Mouse (Mus musculus): ENCODE results near the gene Ppp1r16b. TPM values are rescaled to one million over a fixed set of nuclear protein-coding genes. Genes with fewer than 3 reads are reported as not detected.

The Ppp1r16b gene
- total and polyA plus RNA-seq, 2 experiments = 0.99 to 2.4 TPM

- no peaks in the 10 kb centered on the region for H3K4me1 ChIP-seq (ENCODE audit: control insufficient read depth, insufficient read depth, low read length)
- 82% methylated on average over 3 of the region's 3 CpGs for WGBS
- TF ChIP-seq POLR2A (IDR thresholded peaks at IDR 0.05; ENCODE audit: extremely low read depth, insufficient read depth, low read length) (no peak), CTCF (IDR thresholded peaks at IDR 0.05; ENCODE audit: low read depth, low read length) (no peak)
Measured at GRCm38 (mm10) chr2:158643791-158644190, 21.4 kb upstream of the Ppp1r16b start.

DNA sequence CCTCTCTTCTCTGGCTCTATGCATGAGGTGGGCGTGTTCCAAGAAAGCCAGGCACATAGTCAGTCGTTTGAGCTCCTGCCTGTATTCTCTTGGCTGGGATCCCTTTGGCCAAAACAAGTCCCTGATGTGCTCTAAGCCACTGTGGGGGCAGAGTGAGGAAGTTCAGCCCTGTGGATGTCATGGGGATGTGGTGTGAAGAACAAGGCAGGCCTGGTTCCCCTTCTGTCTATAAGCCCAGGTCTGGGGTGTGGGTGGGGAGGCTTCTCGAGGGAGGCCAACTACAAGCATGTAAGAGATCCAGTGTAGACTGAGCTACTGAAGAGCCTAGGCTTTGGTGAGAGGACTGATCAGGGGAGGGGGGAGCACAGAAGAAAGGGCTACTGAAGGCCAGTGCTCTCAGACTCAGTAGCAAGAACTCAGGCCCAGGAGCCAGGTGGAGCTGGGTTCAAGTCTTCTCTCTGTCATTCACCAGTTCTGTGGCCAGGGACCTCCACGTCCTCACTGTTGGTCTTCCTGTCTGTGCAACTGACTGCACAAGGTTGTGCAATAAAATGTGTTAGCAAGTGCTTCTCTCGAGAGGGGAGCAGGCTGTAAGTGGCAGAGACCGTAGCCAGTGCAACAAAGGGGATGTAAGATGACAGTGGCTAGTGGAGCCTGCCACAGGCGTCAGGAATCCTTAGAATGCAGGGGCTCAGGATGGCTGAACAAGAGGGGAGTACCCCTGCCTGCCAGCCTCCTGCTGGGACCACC, 13.9 kb upstream of the Ppp1r16b start:
- Histone ChIP-seq H3K27me3 (ENCODE audit: control insufficient read depth, insufficient read depth, low read length) (no peaks in the 10 kb centered on the region), H3K36me3 (ENCODE audit: control insufficient read depth, insufficient read depth, low read length) (no peaks in the 10 kb centered on the region), H3K9ac (ENCODE audit: low read depth, low read length) (no peak overlapping the region), H3K27ac (replicated peaks; ENCODE audit: insufficient read depth, low read depth, low read length) (no peak overlapping the region), H3K79me2 (ENCODE audit: control insufficient read depth, insufficient read depth, low read length) (no peaks in the 10 kb centered on the region), H3K4me1 (ENCODE audit: control insufficient read depth, insufficient read depth, low read length) (no peaks in the 10 kb centered on the region), H3K4me3 (ENCODE audit: insufficient read depth, low read depth, low read length) (no peak overlapping the region)
- TF ChIP-seq POLR2A (IDR thresholded peaks at IDR 0.05; ENCODE audit: extremely low read depth, insufficient read depth, low read length) (no peak), CTCF (IDR thresholded peaks at IDR 0.05; ENCODE audit: low read depth, low read length) (no peak)
- no peak for DNase-seq (ENCODE audit: extremely low read depth, low read depth, low spot score)
- 69% methylated on average over 7 of the region's 7 CpGs for WGBS

More at GRCm38 (mm10) chr2:158643791-158644190, 21.4 kb upstream of the Ppp1r16b start:
- Histone ChIP-seq H3K79me2 (ENCODE audit: control insufficient read depth, insufficient read depth, low read length) (no peaks in the 10 kb centered on the region), H3K9ac (ENCODE audit: low read depth, low read length) (no peak overlapping the region), H3K36me3 (ENCODE audit: control insufficient read depth, insufficient read depth, low read length) (no peaks in the 10 kb centered on the region), H3K27ac (replicated peaks; ENCODE audit: insufficient read depth, low read depth, low read length) (no peak overlapping the region), H3K27me3 (ENCODE audit: control insufficient read depth, insufficient read depth, low read length) (no peaks in the 10 kb centered on the region), H3K4me3 (ENCODE audit: insufficient read depth, low read depth, low read length) (no peak overlapping the region)
- no peak for DNase-seq (ENCODE audit: extremely low read depth, low read depth, low spot score)

- peak; percentile 51 for DNase-seq (ENCODE audit: extremely low read depth, low read depth, low spot score)
- TF ChIP-seq POLR2A (IDR thresholded peaks at IDR 0.05; ENCODE audit: extremely low read depth, insufficient read depth, low read length) (no peak), CTCF (IDR thresholded peaks at IDR 0.05; ENCODE audit: low read depth, low read length) (peak; percentile 91)
- 9% methylated on average over 4 of the region's 4 CpGs for WGBS
Measured at GRCm38 (mm10) chr2:158652985-158653384, 12.2 kb upstream of the Ppp1r16b start.

GRCm38 (mm10) chr2:158654717-158655116, 10.5 kb upstream of the Ppp1r16b start:
- no peak overlapping the region for H3K9ac ChIP-seq (ENCODE audit: low read depth, low read length)
- WGBS = 65% methylated on average over 9 of the region's 9 CpGs
- no peak for TF ChIP-seq CTCF (IDR thresholded peaks at IDR 0.05; ENCODE audit: low read depth, low read length)
- no peak for TF ChIP-seq POLR2A (IDR thresholded peaks at IDR 0.05; ENCODE audit: extremely low read depth, insufficient read depth, low read length)
- H3K4me1 ChIP-seq (ENCODE audit: control insufficient read depth, insufficient read depth, low read length) = no peaks in the 10 kb centered on the region
- no peak overlapping the region for H3K27ac ChIP-seq (replicated peaks; ENCODE audit: insufficient read depth, low read depth, low read length)
- peak; percentile 32 for DNase-seq (ENCODE audit: extremely low read depth, low read depth, low spot score)
- no peaks in the 10 kb centered on the region for H3K27me3 ChIP-seq (ENCODE audit: control insufficient read depth, insufficient read depth, low read length)
- H3K4me3 ChIP-seq (ENCODE audit: insufficient read depth, low read depth, low read length) = no peak overlapping the region
- no peaks in the 10 kb centered on the region for H3K79me2 ChIP-seq (ENCODE audit: control insufficient read depth, insufficient read depth, low read length)
- H3K36me3 ChIP-seq (ENCODE audit: control insufficient read depth, insufficient read depth, low read length) = no peaks in the 10 kb centered on the region

More at GRCm38 (mm10) chr2:158652985-158653384, 12.2 kb upstream of the Ppp1r16b start:
- Histone ChIP-seq H3K79me2 (ENCODE audit: control insufficient read depth, insufficient read depth, low read length) (no peaks in the 10 kb centered on the region), H3K27me3 (ENCODE audit: control insufficient read depth, insufficient read depth, low read length) (no peaks in the 10 kb centered on the region), H3K4me3 (ENCODE audit: insufficient read depth, low read depth, low read length) (no peak overlapping the region), H3K4me1 (ENCODE audit: control insufficient read depth, insufficient read depth, low read length) (no peaks in the 10 kb centered on the region), H3K36me3 (ENCODE audit: control insufficient read depth, insufficient read depth, low read length) (no peaks in the 10 kb centered on the region), H3K9ac (ENCODE audit: low read depth, low read length) (no peak overlapping the region), H3K27ac (replicated peaks; ENCODE audit: insufficient read depth, low read depth, low read length) (no peak overlapping the region)

GRCm38 (mm10) chr2:158655806-158656205, 9.4 kb upstream of the Ppp1r16b start:
- no peak for DNase-seq (ENCODE audit: extremely low read depth, low read depth, low spot score)
- no peaks in the 10 kb centered on the region for H3K79me2 ChIP-seq (ENCODE audit: control insufficient read depth, insufficient read depth, low read length)
- no peak overlapping the region for H3K27ac ChIP-seq (replicated peaks; ENCODE audit: insufficient read depth, low read depth, low read length)
- 78% methylated on average over 4 of the region's 4 CpGs for WGBS
- H3K4me1 ChIP-seq (ENCODE audit: control insufficient read depth, insufficient read depth, low read length) = no peaks in the 10 kb centered on the region
- H3K27me3 ChIP-seq (ENCODE audit: control insufficient read depth, insufficient read depth, low read length) = no peaks in the 10 kb centered on the region
- H3K9ac ChIP-seq (ENCODE audit: low read depth, low read length) = no peak overlapping the region
- no peak overlapping the region for H3K4me3 ChIP-seq (ENCODE audit: insufficient read depth, low read depth, low read length)
- H3K36me3 ChIP-seq (ENCODE audit: control insufficient read depth, insufficient read depth, low read length) = no peaks in the 10 kb centered on the region
- TF ChIP-seq POLR2A (IDR thresholded peaks at IDR 0.05; ENCODE audit: extremely low read depth, insufficient read depth, low read length) = no peak
- TF ChIP-seq CTCF (IDR thresholded peaks at IDR 0.05; ENCODE audit: low read depth, low read length) = no peak

- Histone ChIP-seq H3K79me2 (ENCODE audit: control insufficient read depth, insufficient read depth, low read length) (no peaks in the 10 kb centered on the region), H3K4me1 (ENCODE audit: control insufficient read depth, insufficient read depth, low read length) (no peaks in the 10 kb centered on the region), H3K36me3 (ENCODE audit: control insufficient read depth, insufficient read depth, low read length) (no peaks in the 10 kb centered on the region), H3K27ac (replicated peaks; ENCODE audit: insufficient read depth, low read depth, low read length) (no peak overlapping the region), H3K27me3 (ENCODE audit: control insufficient read depth, insufficient read depth, low read length) (no peaks in the 10 kb centered on the region), H3K4me3 (ENCODE audit: insufficient read depth, low read depth, low read length) (no peak overlapping the region), H3K9ac (ENCODE audit: low read depth, low read length) (no peak overlapping the region)
- peak; percentile 40 for DNase-seq (ENCODE audit: extremely low read depth, low read depth, low spot score)
- TF ChIP-seq POLR2A (IDR thresholded peaks at IDR 0.05; ENCODE audit: extremely low read depth, insufficient read depth, low read length) (no peak), CTCF (IDR thresholded peaks at IDR 0.05; ENCODE audit: low read depth, low read length) (no peak)
- 17% methylated on average over 6 of the region's 6 CpGs for WGBS
Measured at GRCm38 (mm10) chr2:158658822-158659221, 6.4 kb upstream of the Ppp1r16b start.
